Mouse (Mus musculus) liver, embryonic 14.5 days (tissue): ENCODE results near the gene Gm42674. TPM values are rescaled to one million over a fixed set of nuclear protein-coding genes. Genes with fewer than 3 reads are reported as not detected.

Experiments
- ATAC-seq: fragments of 200-750 bp; cut with Nextera tagmentation; 2 replicates; pipeline ENCODE4 v1.8.0; 2017; ENCODE audit warnings: moderate number of reproducible peaks, mild to moderate bottlenecking, moderate library complexity; ENCODE audit not compliant: insufficient read depth
- DNase-seq, 3 experiments: peaks; one replicate each; pipeline ENCODE4 v3.0.0-alpha.2; 2012 to 2013; ENCODE audit warnings: low read depth in 3 of 3, low spot score in 3 of 3
- H3K27ac ChIP-seq: fragments of 300-500 bp; sonication (generic); 2 replicates; pipeline ENCODE4 v1.5.1; 2014; ENCODE audit warnings: moderate library complexity, mild to moderate bottlenecking, control low read depth, inconsistent platforms
- H3K27me3 ChIP-seq: fragments of 300-500 bp; sonication (generic); 2 replicates; pipeline ENCODE4 v1.6.1; 2014; ENCODE audit warnings: mild to moderate bottlenecking, low read length, moderate library complexity; ENCODE audit not compliant: control insufficient read depth, insufficient read depth
- H3K36me3 ChIP-seq: fragments of 300-500 bp; sonication (generic); replicated peaks from 2 replicates; pipeline ENCODE4 v1.6.1; 2014; ENCODE audit warnings: low read depth; ENCODE audit not compliant: control insufficient read depth, insufficient read depth
- H3K4me1 ChIP-seq, 2 experiments: fragments of 200-500 bp in 1 of 2; fragments of 300-500 bp in 1 of 2; sonication (generic) in 1 of 2; replicated peaks; 2 replicates each; pipeline ENCODE4 v1.6.1; 2012 to 2014; ENCODE audit warnings: antibody characterized with exemption in 1 of 2, inconsistent platforms in 1 of 2, low read length in 1 of 2; ENCODE audit not compliant: control insufficient read depth in 2 of 2, insufficient read depth in 2 of 2
- H3K4me2 ChIP-seq: fragments of 300-500 bp; sonication (generic); 2 replicates; pipeline ENCODE4 v1.6.1; 2014; ENCODE audit warnings: low read depth, mild to moderate bottlenecking, control low read depth, moderate library complexity
- H3K4me3 ChIP-seq, 2 experiments: fragments of 200-500 bp in 1 of 2; fragments of 300-500 bp in 1 of 2; sonication (generic) in 1 of 2; 2 replicates each; pipeline ENCODE4 v1.5.1; 2012 to 2014; ENCODE audit warnings: low read depth in 2 of 2, low read length in 2 of 2, mild to moderate bottlenecking in 2 of 2, control low read depth in 1 of 2, inconsistent platforms in 1 of 2, moderate library complexity in 1 of 2; ENCODE audit not compliant: insufficient read depth in 1 of 2
- H3K9ac ChIP-seq: fragments of 300-500 bp; sonication (generic); replicated peaks from 2 replicates; pipeline ENCODE4 v1.6.1; 2014; ENCODE audit warnings: mild to moderate bottlenecking, control low read depth, moderate library complexity
- H3K9me3 ChIP-seq: fragments of 300-500 bp; sonication (generic); 2 replicates; pipeline ENCODE4 v1.6.1; 2016; ENCODE audit warnings: low read length, mixed read lengths; ENCODE audit not compliant: control insufficient read depth
- CTCF ChIP-seq: IDR thresholded peaks from 2 replicates; pipeline ENCODE4 v1.5.1; 2016; ENCODE audit warnings: antibody characterized with exemption, low read depth, control low read depth
- EP300 ChIP-seq: IDR thresholded peaks from 2 replicates; pipeline ENCODE4 v1.6.1; 2016; ENCODE audit warnings: antibody characterized with exemption, low read depth
- WGBS: fragments of 180-500 bp; shearing (Covaris S2); extraction: QIAGEN DNeasy Blood & Tissue Kit; methylation state at CpG from one replicate; pipeline ENCODE4 v1.1.7; 2014; ENCODE audit not compliant: insufficient replicate concordance; 5-methylcytosine and 5-hydroxymethylcytosine counted together
- polyA plus RNA-seq, 2 experiments: library from polyadenylated mRNA; depleted of rRNA in 1 of 2; stranded (reverse) in 1 of 2; unstranded in 1 of 2; fragments of >200 nt; fragmentation: Nextera tagmentation in 1 of 2; extraction: Ambion mirVana in 1 of 2; gene quantifications; 2 replicates each; pipeline versions ENCODE4 v1.2.1 to v1.2.3; 2012 to 2014

The Gm42674 gene
- polyA plus RNA-seq, 2 experiments: not detected

DNA sequence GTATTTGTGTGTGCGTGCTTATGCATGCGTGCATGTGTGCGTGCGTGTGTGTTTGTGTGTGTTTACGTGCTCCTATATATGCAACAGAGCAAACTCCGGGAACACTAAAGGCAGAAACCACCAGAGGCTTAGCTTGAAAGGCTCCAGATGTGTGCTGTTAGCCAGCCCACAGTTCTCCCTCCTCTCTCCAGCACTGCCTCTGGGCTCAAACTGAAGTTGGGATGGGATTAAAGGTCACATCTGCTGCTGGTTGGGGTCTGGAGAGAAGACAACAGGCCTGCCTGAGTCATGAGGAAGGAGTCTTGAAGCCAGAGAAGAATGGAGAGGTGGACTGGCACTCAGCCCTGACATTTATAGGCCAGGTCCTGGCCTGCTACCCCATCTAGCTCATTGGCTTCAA, 4.5 kb downstream of the Gm42674 start:
- H3K9me3 ChIP-seq: no peaks in the 10 kb centered on the region
- no peak overlapping the region for H3K27ac ChIP-seq
- H3K4me3 ChIP-seq: no peak overlapping the region
- H3K27me3 ChIP-seq: no peaks in the 10 kb centered on the region
- DNase-seq (no peak), ATAC-seq (no peak)
- H3K36me3 ChIP-seq: no peaks in the 10 kb centered on the region
- H3K4me2 ChIP-seq: no peak overlapping the region
- TF ChIP-seq CTCF (no peak), EP300 (no peak)
- no peak overlapping the region for H3K9ac ChIP-seq
- WGBS: 81% methylated on average over 6 of the region's 6 CpGs
- H3K4me1 ChIP-seq: peaks cover 0 to 3% of the 10 kb centered on the region in 2 experiments; a peak in 1 of 4 replicates

DNA sequence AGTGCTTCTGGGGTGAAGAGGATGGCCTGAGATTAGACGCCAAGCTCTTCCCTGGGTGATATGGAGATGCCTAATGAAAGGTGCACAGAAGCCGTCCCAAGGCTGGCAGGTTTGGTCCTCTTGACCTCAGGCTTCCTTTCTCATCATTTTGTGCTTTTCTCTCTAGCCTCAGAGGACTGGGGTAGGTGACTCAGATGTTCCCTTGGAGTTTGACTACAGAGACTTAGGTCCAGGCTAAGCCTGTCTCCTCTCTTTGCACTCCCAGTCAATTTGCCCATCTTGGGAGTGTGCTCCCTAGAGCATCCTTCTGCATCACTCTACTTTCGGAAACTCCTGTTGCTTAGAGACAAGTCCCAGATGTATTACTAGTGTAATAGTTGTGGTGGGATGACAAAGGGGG, 5.7 kb downstream of the Gm42674 start:
- WGBS: 51% methylated on average over 3 of the region's 3 CpGs
- H3K4me3 ChIP-seq: no peak overlapping the region
- H3K27ac ChIP-seq: no peak overlapping the region
- no peaks in the 10 kb centered on the region for H3K9me3 ChIP-seq
- TF ChIP-seq CTCF (no peak), EP300 (no peak)
- no peak overlapping the region for H3K4me2 ChIP-seq
- no peaks in the 10 kb centered on the region for H3K36me3 ChIP-seq
- no peaks in the 10 kb centered on the region for H3K27me3 ChIP-seq
- no peak for ATAC-seq
- DNase-seq: no peak
- H3K9ac ChIP-seq: no peak overlapping the region
- peaks cover 0 to 3% of the 10 kb centered on the region in 2 experiments; a peak in 1 of 4 replicates for H3K4me1 ChIP-seq

DNA sequence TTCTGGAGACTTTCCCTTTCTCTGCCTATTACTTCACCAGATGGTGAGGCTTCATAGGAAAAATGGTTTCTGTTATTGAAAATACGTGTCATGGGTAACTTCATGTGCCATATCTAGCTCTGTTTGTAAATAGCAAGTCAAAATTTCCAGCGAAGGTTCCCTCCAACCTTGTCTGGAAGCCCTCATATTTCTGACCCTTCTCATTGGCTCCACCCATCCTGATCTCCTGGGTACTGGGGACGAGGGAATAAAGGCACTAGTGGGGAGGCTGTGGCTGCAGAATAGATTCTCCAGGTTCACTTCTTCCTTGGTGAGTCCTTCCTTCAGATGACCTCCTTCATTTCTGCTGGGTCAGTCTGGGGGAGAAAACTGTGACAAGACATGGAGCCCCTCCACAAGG, 6.5 kb downstream of the Gm42674 start, which contains the start of gene S100a5:
TSS of gene S100a5 (plus strand) at position 301 of the 400 bp plus-strand sequence.
- DNase-seq (no peak), ATAC-seq (no peak)
- H3K9ac ChIP-seq: no peak within 1 kb of the TSS
- no peaks in the 10 kb centered on the region for H3K36me3 ChIP-seq
- WGBS: 31% methylated on average over 3 of the region's 3 CpGs
- peaks cover 0 to 3% of the 10 kb centered on the region in 2 experiments; a peak in 1 of 4 replicates for H3K4me1 ChIP-seq
- no peak within 1 kb of the TSS for H3K4me2 ChIP-seq
- H3K27me3 ChIP-seq: no peaks in the 10 kb centered on the region
- TF ChIP-seq EP300 (no peak), CTCF (no peak)
- no peaks in the 10 kb centered on the region for H3K9me3 ChIP-seq
- H3K4me3 ChIP-seq: no peak within 1 kb of the TSS
- H3K27ac ChIP-seq: no peak within 1 kb of the TSS

DNA sequence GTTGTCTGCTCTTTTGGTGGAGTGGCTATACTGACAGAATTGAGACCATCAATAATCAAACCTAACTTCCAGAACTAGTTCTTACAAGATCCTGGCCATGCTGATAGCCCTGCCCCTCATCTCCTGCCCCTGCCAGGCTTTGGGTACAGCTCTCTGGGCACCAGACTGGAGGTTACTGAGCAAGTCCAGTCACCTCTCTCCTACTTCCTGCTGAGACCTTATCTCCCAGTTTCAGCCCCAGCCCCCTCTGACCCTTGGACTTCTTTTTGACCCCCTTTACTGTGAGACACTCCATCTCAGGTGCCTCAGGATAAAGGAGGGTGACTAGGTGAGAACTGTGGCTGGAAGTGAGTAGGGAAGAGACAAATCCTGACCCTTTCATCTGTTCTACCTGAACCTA, 7.4 kb downstream of the Gm42674 start:
- no peak overlapping the region for H3K4me2 ChIP-seq
- no peak overlapping the region for H3K27ac ChIP-seq
- H3K9me3 ChIP-seq: no peaks in the 10 kb centered on the region
- no peaks in the 10 kb centered on the region for H3K27me3 ChIP-seq
- no peak overlapping the region for H3K4me3 ChIP-seq
- H3K36me3 ChIP-seq: no peaks in the 10 kb centered on the region
- peaks cover 0 to 3% of the 10 kb centered on the region in 2 experiments; a peak in 1 of 4 replicates for H3K4me1 ChIP-seq
- DNase-seq (no peak), ATAC-seq (no peak)
- no peak overlapping the region for H3K9ac ChIP-seq
- TF ChIP-seq CTCF (no peak), EP300 (no peak)

- WGBS: 59% methylated on average over 3 of the region's 3 CpGs
- ATAC-seq (no peak), DNase-seq (no peak)
- Histone ChIP-seq H3K4me2 (no peak overlapping the region), H3K9me3 (no peaks in the 10 kb centered on the region), H3K4me1 (no peaks in the 10 kb centered on the region), H3K27me3 (no peaks in the 10 kb centered on the region), H3K27ac (no peak overlapping the region), H3K9ac (no peak overlapping the region), H3K36me3 (no peaks in the 10 kb centered on the region), H3K4me3 (no peak overlapping the region)
- TF ChIP-seq EP300: no peak
- no peak for TF ChIP-seq CTCF
Measured at GRCm38 (mm10) chr3:90611494-90611893, 9.8 kb downstream of the Gm42674 start.
